Mouse (Mus musculus) kidney, postnatal 0 days (tissue): ENCODE data around the gene Gpr27. TPM values are rescaled to one million over a fixed set of nuclear protein-coding genes. Genes with fewer than 3 reads are reported as not detected.
A peak's percentile ranks its signal among the peaks of the same experiment; 100 is the strongest.

Experiments
- ATAC-seq: fragments of 200-750 bp; cut with Nextera tagmentation; replicated peaks from 2 replicates; pipeline ENCODE4 v1.8.0; 2017; ENCODE audit warnings: low read depth, moderate number of reproducible peaks, moderate TSS enrichment, moderate library complexity; ENCODE audit not compliant: low FRiP score
- DNase-seq: peaks from one replicate; pipeline ENCODE4 v3.0.0-alpha.2; 2016; ENCODE audit warnings: low spot score
- H3K27ac ChIP-seq: fragments of 300-500 bp; sonication (generic); 2 replicates; pipeline ENCODE4 v1.5.1; 2014; ENCODE audit warnings: mild to moderate bottlenecking
- H3K27me3 ChIP-seq: fragments of 300-500 bp; sonication (generic); 2 replicates; pipeline ENCODE4 v1.6.1; 2014; ENCODE audit warnings: low read length, mixed read lengths; ENCODE audit not compliant: insufficient read depth
- H3K36me3 ChIP-seq: fragments of 300-500 bp; sonication (generic); 2 replicates; pipeline ENCODE4 v1.6.1; 2014; ENCODE audit warnings: low read length, mixed read lengths; ENCODE audit not compliant: insufficient read depth
- H3K4me1 ChIP-seq: fragments of 300-500 bp; sonication (generic); replicated peaks from 2 replicates; pipeline ENCODE4 v1.6.1; 2014; ENCODE audit warnings: antibody characterized with exemption, low read length, mixed read lengths; ENCODE audit not compliant: insufficient read depth
- H3K4me2 ChIP-seq: fragments of 300-500 bp; sonication (generic); 2 replicates; pipeline ENCODE4 v1.6.1; 2014; ENCODE audit warnings: mild to moderate bottlenecking, low read length, moderate library complexity, mixed read lengths
- H3K4me3 ChIP-seq: fragments of 300-500 bp; sonication (generic); replicated peaks from 2 replicates; pipeline ENCODE4 v1.5.1; 2014; ENCODE audit warnings: low read depth, low read length
- H3K9ac ChIP-seq: fragments of 300-500 bp; sonication (generic); 2 replicates; pipeline ENCODE4 v1.6.1; 2014; ENCODE audit warnings: low read depth, low read length
- H3K9me3 ChIP-seq: fragments of 300-500 bp; sonication (generic); replicated peaks from 2 replicates; pipeline ENCODE4 v1.6.1; 2016; ENCODE audit warnings: low read length, inconsistent platforms, mixed read lengths
- CTCF ChIP-seq: IDR thresholded peaks from 2 replicates; pipeline ENCODE4 v1.5.1; 2016; ENCODE audit warnings: antibody characterized with exemption, low read depth, mild to moderate bottlenecking, moderate library complexity
- WGBS: fragments of 180-500 bp; shearing (Covaris S2); extraction: QIAGEN DNeasy Blood & Tissue Kit; methylation state at CpG from one replicate; pipeline ENCODE4 v1.1.7; 2014; 5-methylcytosine and 5-hydroxymethylcytosine counted together
- polyA plus RNA-seq: library from polyadenylated mRNA; unstranded; fragments of >200 nt; fragmentation: Nextera tagmentation; extraction: Ambion mirVana; gene quantifications from 2 replicates; pipeline ENCODE4 v1.2.1, GENCODE M21; 2015

Gpr27 gene
- polyA plus RNA-seq, 1 experiment from 2014 or later: 3.3 TPM

DNA sequence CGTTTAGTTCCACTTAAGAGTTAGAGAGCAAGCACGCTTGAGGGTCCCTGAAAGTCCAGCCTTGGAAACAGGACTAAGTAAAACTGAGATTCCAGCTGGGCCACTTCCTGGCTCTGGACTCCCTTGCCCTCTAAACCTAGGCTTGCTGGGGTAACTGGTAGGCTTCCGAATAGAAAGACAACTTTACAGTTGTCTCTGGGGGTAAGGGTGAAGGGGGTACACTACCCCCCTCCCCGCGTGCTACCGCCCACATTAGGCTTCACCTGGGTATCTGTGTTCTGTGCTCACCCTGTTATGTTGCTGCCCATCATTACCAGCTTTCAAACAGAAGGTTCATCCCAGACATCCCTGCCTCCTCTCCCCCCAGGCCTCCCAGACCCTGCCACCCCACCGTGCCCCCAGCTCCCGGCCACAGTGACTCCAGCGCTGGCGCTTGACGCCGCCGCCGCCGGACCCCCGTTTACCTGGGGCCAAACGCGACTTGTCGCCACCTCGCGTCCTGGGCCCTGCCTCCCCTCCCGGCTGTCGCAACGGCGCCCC is 743 bp upstream of the Gpr27 start:
- ATAC-seq (peak; percentile 2; the same call in 1 of the 2 replicates), DNase-seq (no peak)
- 8% methylated on average over 25 of the region's 25 CpGs for WGBS
- no peaks in the 10 kb centered on the region for H3K4me1 ChIP-seq
- TF ChIP-seq CTCF: no peak
- H3K27ac ChIP-seq: no peak overlapping the region
- peaks cover 30% of the 10 kb centered on the region for H3K27me3 ChIP-seq
- H3K4me2 ChIP-seq: peak overlapping the region; percentile 98
- H3K4me3 ChIP-seq: peak overlapping the region; percentile 82
- no peaks in the 10 kb centered on the region for H3K36me3 ChIP-seq
- H3K9me3 ChIP-seq: no peaks in the 10 kb centered on the region
- peak overlapping the region; percentile 79 for H3K9ac ChIP-seq

DNA sequence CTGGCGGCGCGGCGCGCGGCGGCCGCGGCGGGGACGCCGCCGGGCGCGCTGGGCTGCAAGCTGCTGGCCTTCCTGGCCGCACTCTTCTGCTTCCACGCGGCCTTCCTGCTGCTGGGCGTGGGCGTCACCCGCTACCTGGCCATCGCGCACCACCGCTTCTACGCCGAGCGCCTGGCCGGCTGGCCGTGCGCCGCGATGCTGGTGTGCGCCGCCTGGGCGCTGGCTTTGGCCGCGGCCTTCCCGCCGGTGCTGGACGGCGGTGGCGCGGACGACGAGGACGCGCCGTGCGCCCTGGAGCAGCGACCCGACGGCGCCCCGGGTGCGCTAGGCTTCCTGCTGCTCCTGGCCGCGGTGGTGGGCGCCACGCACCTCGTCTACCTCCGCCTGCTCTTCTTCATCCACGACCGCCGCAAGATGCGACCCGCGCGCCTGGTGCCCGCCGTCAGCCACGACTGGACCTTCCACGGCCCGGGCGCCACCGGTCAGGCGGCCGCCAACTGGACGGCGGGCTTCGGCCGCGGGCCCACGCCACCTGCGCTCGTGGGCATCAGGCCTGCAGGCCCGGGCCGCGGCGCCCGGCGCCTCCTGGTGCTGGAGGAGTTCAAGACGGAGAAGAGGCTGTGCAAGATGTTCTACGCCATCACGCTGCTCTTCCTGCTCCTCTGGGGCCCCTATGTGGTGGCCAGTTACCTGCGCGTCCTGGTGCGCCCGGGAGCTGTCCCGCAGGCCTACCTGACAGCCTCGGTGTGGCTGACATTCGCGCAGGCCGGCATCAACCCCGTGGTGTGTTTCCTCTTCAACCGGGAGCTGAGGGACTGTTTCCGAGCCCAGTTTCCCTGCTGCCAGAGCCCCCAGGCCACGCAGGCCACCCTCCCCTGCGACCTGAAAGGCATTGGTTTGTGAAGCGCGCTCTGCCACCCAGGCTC is 700 bp downstream of the Gpr27 start:
- Histone ChIP-seq H3K9ac (peak overlapping the region; percentile 79), H3K4me1 (no peaks in the 10 kb centered on the region), H3K27ac (0 out of 2 replicates have a peak overlapping the region, but pooled peaks have one; percentile 13), H3K4me3 (peak overlapping the region; percentile 82), H3K4me2 (peak overlapping the region; percentile 98), H3K27me3 (peaks cover 30% of the 10 kb centered on the region), H3K9me3 (no peaks in the 10 kb centered on the region), H3K36me3 (no peaks in the 10 kb centered on the region)
- WGBS: 2% methylated on average over 107 of the region's 110 CpGs
- ATAC-seq: no peak; the same call in none of the 2 replicates
- no peak for DNase-seq
- no peak for TF ChIP-seq CTCF

DNA sequence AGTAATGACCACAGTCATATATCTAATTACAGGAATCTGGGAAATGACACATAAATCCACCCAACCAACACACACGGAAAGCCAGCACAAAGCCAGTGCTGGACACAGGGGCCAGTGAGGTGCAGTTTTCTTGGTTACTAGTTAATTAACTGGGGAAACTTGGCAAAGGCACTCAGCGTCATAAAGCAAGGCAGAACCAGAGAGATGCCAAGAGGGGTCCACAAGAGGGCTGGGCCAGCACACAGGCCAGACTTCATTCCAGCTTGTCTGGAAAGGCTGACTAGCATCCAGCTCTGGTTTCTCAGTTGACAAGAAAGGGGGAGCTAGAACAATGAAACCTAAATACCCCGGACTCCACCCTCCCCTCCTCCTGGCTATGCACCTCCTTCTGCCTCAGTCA is 8.0 kb downstream of the Gpr27 start:
- Histone ChIP-seq H3K4me3 (no peak overlapping the region), H3K9me3 (no peaks in the 10 kb centered on the region), H3K36me3 (no peaks in the 10 kb centered on the region), H3K27me3 (no peaks in the 10 kb centered on the region), H3K9ac (no peak overlapping the region), H3K4me2 (0 out of 2 replicates have a peak overlapping the region, but pooled peaks have one; percentile 8), H3K27ac (no peak overlapping the region), H3K4me1 (peaks cover 9% of the 10 kb centered on the region; the same call in 1 of the 2 replicates)
- WGBS: 28% methylated on average over 3 of the region's 3 CpGs
- peak; percentile 12; the same call in 1 of the 2 replicates for TF ChIP-seq CTCF
- ATAC-seq (no peak), DNase-seq (peak; percentile 61)

- H3K36me3 ChIP-seq: no peaks in the 10 kb centered on the region
- H3K27ac ChIP-seq: no peak overlapping the region
- H3K4me2 ChIP-seq: no peak overlapping the region
- no peak overlapping the region for H3K4me3 ChIP-seq
- ATAC-seq: no peak
- no peak for TF ChIP-seq CTCF
- no peak overlapping the region for H3K9ac ChIP-seq
- WGBS: 61% methylated on average over 11 of the region's 11 CpGs
- H3K4me1 ChIP-seq: no peaks in the 10 kb centered on the region
- H3K9me3 ChIP-seq: no peaks in the 10 kb centered on the region
- DNase-seq: no peak
- H3K27me3 ChIP-seq: no peaks in the 10 kb centered on the region; the same call in 1 of the 2 replicates
Measured at GRCm38 (mm10) chr6:99711576-99712101, 19.2 kb downstream of the Gpr27 start.

DNA sequence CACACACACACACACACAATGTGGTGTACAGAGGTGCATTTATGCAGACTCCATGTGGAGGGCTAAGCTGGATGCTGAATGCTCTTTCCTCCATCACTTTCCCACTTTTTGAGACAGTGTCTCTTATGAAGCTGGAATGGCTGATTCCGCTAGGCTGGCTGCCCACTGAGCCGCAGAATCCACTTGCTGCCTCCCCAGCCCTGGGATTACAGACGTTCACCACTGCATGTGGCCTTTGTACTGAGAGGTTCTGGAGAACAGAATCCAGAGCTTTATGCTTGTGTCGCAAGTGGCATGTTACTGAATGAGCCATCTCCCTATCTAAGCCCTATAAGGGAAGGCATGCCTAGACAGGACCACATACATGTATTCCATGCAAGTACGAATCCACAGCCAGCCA is 20.8 kb downstream of the Gpr27 start:
- no peak overlapping the region for H3K4me3 ChIP-seq
- DNase-seq: no peak
- no peak for TF ChIP-seq CTCF
- H3K9ac ChIP-seq: no peak overlapping the region
- H3K27me3 ChIP-seq: no peaks in the 10 kb centered on the region; the same call in 1 of the 2 replicates
- WGBS: 86% methylated on average over 5 of the region's 5 CpGs
- no peaks in the 10 kb centered on the region for H3K9me3 ChIP-seq
- H3K4me1 ChIP-seq: no peaks in the 10 kb centered on the region
- no peak overlapping the region for H3K4me2 ChIP-seq
- no peak overlapping the region for H3K27ac ChIP-seq
- no peak for ATAC-seq
- H3K36me3 ChIP-seq: no peaks in the 10 kb centered on the region

GRCm38 (mm10) chr6:99715191-99715590 is 22.7 kb downstream of the Gpr27 start:
- no peak for DNase-seq
- Histone ChIP-seq H3K27me3 (no peaks in the 10 kb centered on the region; the same call in 1 of the 2 replicates), H3K9ac (no peak overlapping the region), H3K36me3 (no peaks in the 10 kb centered on the region), H3K9me3 (no peaks in the 10 kb centered on the region), H3K27ac (no peak overlapping the region), H3K4me1 (no peaks in the 10 kb centered on the region), H3K4me3 (no peak overlapping the region), H3K4me2 (no peak overlapping the region)
- no peak for ATAC-seq
- no peak for TF ChIP-seq CTCF
- WGBS: 70% methylated on average over 6 of the region's 6 CpGs
